Mouse (Mus musculus): ENCODE measurements around the gene Kcnj12.

Kcnj12 gene

GRCm38 (mm10) chr11:61059691-61060457, 37.5 kb downstream of the Kcnj12 start:
- DNase-seq (ENCODE audit: low spot score in 2 of 2), result no peak

- no peak for DNase-seq (ENCODE audit: low spot score in 2 of 2)
These were observed 38.3 kb downstream of the Kcnj12 start for GRCm38 (mm10) chr11:61060634-61061033.

- DNase-seq (ENCODE audit: low spot score in 2 of 2), result no peak
These were observed 40.4 kb downstream of the Kcnj12 start for GRCm38 (mm10) chr11:61062548-61063461.

- no peak for DNase-seq (ENCODE audit: low spot score in 2 of 2)
These were observed 41.1 kb downstream of the Kcnj12 start for GRCm38 (mm10) chr11:61063503-61063902.

GRCm38 (mm10) chr11:61065620-61066019, 43.3 kb downstream of the Kcnj12 start:
- no peak for DNase-seq (ENCODE audit: low spot score in 2 of 2)

- no peak for DNase-seq (ENCODE audit: low spot score in 2 of 2)
These were observed 44.9 kb downstream of the Kcnj12 start for GRCm38 (mm10) chr11:61067133-61067835.

GRCm38 (mm10) chr11:61068866-61069265, 46.5 kb downstream of the Kcnj12 start:
- DNase-seq (ENCODE audit: low spot score in 2 of 2), result no peak

- DNase-seq (ENCODE audit: low spot score in 2 of 2), result no peak
These were observed 47.3 kb downstream of the Kcnj12 start for GRCm38 (mm10) chr11:61069645-61070044.

- no peak for DNase-seq (ENCODE audit: low spot score in 2 of 2)
These were observed 52.4 kb downstream of the Kcnj12 start for GRCm38 (mm10) chr11:61074646-61075317.

GRCm38 (mm10) chr11:61075361-61076326, 53.3 kb downstream of the Kcnj12 start:
- no peak for DNase-seq (ENCODE audit: low spot score in 2 of 2)

GRCm38 (mm10) chr11:61081624-61082023, 59.3 kb downstream of the Kcnj12 start:
- no peak for DNase-seq (ENCODE audit: low spot score in 2 of 2)

- DNase-seq (ENCODE audit: low spot score in 2 of 2), result no peak
These were observed 67.8 kb downstream of the Kcnj12 start for GRCm38 (mm10) chr11:61090195-61090594.

- no peak for DNase-seq (ENCODE audit: low spot score in 2 of 2)
These were observed 68.8 kb downstream of the Kcnj12 start for GRCm38 (mm10) chr11:61091192-61091591.

- peak; percentile 14 to 45 for DNase-seq (ENCODE audit: low spot score in 2 of 2)
These were observed 69.4 kb downstream of the Kcnj12 start for GRCm38 (mm10) chr11:61091642-61092262.

GRCm38 (mm10) chr11:61098046-61098445, 75.7 kb downstream of the Kcnj12 start:
- no peak for DNase-seq (ENCODE audit: low spot score in 2 of 2)

- DNase-seq (ENCODE audit: low spot score in 2 of 2), result no peak
These were observed 80.3 kb downstream of the Kcnj12 start for GRCm38 (mm10) chr11:61102397-61103339.

- peak; percentile 56 to 78 for DNase-seq (ENCODE audit: low spot score in 2 of 2)
These were observed 82.0 kb downstream of the Kcnj12 start for GRCm38 (mm10) chr11:61104241-61104901.

GRCm38 (mm10) chr11:61108911-61109361, 86.6 kb downstream of the Kcnj12 start:
- DNase-seq (ENCODE audit: low spot score in 2 of 2), result peak in 1 of 2 experiments; percentile 56
